Mouse (Mus musculus): ENCODE data around the gene Cryba4. TPM values are rescaled to one million over a fixed set of nuclear protein-coding genes. Genes with fewer than 3 reads are reported as not detected.

The Cryba4 gene
- polyA plus RNA-seq, 2 experiments from 2014 or later = not detected

DNA sequence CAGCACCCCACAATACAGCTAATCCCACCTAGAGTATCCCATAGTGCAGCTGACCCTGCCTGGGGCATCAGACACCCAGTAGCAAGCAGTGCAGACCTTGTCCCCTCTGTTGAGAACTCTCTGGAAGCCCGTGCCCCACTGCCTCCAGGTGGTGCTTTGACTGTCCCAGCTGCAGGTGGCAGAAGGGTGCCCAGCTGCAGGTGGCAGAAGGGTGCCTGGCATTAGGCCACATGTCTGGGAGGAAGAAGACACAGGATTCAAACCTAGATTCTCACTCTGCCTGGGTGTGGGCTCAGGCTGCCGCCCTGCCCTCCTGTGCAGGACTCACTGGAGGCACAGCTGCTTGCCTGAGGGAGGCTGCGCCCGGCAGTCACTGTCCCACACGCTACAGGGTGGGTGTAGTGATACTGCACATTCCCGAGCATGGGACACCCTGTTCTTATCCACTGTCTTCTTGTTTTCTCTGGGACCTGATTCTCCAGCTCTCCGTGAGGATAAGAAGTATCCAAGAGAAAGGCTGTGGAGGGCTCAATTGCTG is 33.3 kb upstream of the Cryba4 start:
- no peak for ATAC-seq

DNA sequence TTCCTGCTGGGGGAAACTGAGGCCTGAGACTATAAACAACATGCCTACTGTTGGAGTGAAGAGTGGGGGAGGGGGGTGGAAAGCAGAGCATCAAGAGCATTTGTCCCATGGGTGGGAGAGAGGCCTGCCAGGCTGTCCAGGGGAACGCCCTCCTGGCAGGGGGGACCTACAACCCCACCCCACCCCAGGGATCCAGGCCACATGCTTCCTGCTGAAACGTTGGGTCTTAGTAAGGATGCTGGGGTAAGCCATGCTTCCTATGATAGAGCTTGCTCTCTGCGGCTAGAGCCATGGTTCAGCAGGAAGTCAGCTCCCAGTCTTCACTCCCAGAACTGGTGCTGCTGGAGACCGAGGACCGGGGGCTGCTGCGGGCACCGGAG is 31.9 kb upstream of the Cryba4 start:
- ATAC-seq = no peak

DNA sequence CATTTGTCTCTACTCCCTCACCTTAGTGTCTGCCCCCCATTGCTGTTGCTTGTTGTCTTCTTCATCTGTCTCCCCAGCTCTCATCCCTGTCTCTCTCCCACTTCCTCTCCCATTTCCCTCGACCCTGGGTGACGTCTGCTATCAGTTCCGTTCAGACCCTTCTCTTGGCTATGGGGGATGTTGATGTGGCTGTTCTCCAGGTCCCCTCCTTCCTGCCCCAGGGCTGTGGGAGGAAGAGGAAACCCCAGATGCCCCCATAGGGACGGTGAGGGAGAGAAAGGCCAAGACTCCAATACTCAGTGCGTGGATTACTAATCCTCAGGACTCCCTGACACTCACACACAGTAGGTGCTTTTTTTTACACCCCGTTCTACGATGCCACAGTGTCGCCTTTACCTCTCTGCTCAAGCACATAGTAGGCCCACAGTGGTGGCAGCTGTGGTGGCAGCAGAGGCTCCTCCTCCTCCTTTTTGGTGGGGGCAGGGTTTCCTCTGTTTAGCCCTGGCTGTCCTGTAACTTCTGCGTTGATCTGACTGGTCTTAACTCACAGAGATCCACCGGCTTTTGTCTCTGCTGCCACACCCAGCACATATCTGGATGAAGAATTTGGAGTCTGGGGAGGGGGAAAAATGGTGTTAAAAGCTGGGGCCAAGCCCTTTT is 31.4 kb upstream of the Cryba4 start:
- no peak for ATAC-seq

DNA sequence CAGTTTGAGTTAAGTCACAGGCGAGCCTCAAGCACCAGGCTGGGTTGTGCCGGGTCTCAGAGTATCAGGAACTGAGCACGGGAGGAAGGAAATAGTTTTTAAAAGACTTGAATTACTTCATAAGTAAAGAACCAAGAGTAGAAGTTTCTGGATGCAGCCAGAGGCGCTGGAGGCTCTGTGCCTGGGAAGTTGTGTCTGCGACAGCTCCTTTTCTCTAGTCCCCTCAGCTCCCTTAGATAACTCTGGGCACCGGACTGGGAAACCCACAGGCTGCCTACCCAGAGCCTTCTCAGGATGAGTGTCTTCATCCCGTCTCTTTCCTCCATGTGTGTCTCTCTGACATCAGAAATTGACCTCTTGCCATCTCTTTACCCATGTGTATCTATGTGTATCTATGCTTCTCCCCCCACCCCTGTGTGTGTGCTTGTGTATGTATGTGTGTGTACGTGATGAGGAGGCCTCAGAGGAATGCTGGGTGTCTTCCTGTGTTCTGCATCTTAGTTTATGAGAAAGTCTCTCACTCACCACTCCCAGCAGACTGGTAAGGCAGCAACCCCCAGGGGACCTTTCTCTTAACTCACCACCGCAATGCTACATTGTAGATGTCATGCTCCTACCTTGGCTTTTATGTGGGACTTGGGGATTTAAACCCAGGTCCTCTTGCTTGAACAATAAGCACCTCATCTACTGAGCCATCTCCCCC is 30.6 kb upstream of the Cryba4 start:
- no peak for ATAC-seq

DNA sequence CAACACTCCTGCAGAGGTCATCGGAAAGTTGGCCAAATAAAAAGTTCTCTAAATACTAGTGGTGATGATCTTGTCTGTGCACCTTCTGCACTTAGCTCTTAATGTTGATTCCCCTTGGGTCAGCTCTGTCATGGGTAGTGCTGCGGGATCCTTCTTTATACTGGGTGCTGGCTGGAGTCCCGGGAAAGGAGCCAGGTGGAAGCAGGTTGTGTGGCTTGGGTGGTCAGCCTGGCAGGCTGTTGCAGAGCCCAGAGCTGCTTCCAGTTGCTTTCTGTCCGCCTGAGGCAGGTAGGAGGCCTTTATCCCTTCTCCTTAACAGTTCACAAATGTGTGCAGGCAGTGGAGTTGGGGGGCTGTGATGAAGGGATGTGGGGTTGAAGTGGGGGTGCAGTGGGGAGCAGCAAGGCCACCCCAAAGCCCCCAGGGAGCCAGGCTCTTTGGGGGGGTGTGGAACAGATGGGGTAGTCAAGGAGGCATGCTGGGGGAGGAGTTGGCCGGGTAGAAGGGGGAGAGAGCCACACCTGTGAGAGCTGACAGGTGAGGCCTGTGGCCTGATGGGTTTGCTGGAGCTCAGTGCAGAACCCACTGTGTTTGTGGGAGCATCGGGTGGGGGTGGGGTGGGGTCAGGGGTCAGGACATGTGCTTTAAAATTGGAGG is 29.9 kb upstream of the Cryba4 start:
- no peak for ATAC-seq

DNA sequence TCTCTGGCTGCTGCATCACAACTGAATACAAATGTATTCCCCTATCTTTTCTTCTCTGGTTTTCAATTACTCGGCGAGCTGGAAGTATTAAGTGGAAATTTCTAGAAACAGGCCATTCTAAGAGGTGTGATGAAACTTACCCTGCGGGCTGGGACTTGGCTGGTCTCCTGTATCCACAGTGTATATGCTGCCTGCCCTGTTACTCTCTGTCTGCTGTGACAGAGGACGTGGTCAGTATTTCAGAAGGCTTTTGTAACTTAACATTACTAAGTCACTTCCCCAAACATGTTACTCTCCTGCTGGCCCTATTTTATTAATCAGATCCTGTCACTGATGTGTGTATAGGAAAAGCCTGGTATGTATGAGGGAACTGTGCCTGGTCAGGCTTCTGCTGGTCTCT is 29.4 kb upstream of the Cryba4 start:
- ATAC-seq = no peak

DNA sequence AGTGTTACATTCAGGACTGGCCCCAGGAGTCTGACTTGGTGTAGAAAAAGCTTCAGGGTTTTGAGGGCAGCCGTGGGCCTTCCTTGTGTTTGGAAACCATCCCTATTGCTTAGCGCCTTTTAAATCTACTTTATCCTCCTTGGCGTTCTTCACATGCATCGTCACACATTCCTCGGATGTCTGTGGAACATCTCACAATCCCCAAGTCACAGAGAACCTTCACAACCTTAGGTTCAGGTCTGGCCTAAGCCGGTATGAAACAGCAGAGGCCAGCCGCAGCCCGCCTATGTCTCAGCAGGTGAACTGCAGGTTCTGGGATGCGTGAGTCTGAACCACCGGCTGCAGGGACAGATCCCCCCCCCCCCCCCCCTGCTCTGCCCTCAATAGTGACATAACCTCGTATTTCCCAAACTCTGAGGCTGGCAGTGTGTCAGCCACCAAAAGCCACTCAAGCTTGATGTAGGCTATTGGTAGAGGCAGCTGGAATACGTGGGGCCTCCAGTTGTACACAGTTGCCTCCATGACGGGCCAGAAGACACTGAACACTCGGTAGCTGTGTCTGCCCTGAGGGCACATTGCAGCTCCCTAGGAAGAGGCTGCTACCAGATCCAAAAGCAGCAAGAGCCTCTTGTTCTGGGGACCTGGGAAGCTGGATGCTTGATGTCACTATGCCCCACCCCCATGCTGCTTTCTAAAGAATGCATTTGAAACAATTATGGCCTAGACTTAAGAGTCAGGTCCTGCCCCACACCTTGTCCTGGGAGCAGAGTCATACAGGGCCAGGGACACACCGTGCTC is 28.7 kb upstream of the Cryba4 start:
- no peak for ATAC-seq

DNA sequence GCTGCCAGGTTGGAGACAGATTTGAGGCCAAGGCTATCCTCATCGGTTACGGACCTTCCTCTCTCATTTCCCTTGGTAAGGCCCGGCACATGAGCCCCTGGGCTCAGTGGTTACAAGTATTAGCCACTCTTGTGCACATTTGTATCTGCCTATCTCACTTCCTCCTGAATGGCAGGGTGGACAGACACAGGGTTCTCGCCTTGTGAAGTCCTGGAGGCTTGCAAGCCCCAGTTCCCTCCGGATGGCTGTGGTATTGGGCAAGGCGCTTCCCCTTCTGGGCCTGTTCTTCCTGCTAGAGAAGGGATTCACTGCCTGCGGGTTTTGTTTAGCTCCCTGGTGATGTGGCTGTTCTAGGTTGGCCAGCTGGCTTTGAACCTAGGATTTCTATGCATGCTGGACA is 27.8 kb upstream of the Cryba4 start:
- no peak for ATAC-seq

DNA sequence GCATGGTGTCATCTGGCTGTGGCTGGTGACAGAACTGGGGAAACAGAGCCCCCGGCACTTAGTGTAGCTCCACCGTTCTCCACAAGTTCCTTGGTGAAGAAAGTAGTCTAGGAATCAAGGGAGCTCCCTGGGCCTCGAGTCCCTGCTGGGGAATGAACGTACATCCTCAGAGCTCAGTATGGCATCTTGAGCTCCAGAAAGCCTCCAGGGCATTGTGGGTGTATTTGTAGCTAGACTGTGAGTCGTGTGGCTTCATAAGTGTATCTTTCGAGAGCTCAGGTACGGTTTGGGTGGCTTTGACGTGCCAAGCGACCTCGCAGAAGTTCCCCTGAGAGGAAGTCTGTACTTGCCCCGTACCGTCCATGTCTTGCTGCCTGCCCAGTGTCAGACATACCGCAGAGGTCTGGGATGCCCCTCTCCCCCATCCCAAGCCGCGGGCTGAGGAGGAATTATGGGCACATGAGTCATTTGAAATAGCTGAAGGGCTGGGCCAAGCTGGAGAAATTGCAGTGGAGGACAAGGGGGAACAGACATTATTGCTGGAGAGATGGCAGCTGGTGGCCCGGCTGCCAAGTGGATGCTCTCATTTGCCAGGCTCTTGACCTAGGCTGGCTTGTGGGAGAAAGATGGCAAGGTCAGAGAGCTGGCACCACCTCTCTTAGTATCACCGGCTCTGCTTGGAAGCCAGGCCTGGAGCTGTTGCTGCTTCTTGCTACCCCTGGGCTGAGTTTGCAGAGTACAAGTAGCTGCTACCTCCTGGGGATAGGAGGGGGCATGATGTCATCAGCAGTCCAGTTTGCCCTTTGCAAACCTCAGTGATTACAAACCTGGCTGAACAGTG is 27.1 kb upstream of the Cryba4 start:
- no peak for ATAC-seq

DNA sequence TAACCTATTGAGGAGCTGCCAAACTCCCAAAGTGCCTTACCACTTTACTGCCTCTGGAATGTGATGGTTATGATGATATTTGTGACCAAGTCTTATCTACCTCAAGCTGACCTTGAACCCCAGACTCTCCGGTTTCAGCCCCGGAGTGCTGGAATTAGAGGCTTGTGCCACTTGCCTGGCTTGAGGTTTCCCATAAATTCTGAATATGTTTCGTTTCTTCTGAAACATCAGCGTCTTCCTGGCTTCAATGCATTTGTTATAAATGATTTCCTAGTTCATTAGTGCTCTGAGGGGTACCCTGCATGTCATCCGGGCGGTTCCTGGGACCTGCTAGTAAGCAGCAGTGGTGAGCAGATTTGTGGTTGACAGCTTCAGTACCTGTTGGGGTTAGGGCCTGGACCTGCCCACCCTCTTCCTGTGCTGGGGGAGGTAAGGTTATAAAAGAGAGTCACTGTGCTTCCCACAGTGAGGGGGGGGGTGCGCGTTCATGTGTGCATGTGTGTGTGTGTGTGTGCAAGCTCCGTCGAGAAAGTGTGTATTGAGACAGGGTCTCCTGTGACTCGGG is 25.7 kb upstream of the Cryba4 start:
- ATAC-seq = no peak

DNA sequence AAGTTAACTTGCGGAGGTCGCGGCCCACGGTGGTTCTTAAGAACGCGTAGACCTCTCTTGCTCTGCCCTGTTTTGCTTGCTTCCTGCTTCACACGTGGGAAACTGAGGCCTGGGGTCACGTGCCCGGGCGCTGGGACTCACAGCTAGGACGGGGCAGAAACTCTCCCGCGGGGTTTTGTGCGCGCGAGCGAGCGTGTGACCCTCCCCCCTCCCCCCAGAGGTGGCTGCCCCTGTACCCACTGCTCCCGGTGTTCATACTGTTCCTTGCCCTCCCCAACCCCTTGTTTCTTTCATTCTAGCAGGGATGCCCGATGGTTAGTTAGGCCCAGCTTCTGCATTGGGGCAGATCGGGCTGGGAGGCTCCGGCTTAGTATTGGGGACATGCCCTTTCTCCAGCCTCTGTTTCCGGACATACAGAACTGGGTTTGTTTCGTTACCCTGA is 24.6 kb upstream of the Cryba4 start:
- peak; percentile 0 for ATAC-seq

DNA sequence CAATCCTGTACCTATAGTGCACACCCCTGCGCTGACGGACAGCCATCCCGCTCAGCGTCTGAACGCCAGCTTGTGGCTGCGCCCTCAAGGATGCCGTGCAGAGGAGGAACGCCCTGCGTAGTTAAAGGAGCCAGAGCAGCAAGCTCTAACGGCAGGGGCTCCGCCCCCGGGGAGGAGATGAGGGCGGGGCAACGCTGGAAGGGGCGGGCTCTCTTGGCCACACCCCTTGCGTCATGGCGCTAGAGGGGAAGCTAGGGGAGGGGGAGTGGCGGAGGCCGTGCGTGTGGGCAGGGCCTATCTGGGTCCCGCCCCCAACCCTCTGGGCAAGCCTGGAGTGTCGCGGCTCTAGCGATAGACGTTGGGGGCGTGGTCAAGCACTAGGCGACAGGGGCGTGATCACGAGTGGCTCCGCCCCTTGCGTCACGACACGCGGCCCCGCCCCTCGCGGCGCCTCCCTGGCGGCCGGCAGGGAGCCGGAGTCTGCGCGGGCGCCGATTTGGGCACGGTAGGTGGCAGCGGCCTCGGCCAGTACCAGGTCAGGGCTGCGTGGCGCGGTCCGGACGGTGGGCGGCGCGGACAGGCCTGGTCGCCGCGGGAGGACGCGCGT is 24.1 kb upstream of the Cryba4 start, which contains the start of gene Tpst2:
Tpst2 (plus strand) TSS at position 425 of the 607 bp plus-strand sequence.
- peak; percentile 59 for ATAC-seq

DNA sequence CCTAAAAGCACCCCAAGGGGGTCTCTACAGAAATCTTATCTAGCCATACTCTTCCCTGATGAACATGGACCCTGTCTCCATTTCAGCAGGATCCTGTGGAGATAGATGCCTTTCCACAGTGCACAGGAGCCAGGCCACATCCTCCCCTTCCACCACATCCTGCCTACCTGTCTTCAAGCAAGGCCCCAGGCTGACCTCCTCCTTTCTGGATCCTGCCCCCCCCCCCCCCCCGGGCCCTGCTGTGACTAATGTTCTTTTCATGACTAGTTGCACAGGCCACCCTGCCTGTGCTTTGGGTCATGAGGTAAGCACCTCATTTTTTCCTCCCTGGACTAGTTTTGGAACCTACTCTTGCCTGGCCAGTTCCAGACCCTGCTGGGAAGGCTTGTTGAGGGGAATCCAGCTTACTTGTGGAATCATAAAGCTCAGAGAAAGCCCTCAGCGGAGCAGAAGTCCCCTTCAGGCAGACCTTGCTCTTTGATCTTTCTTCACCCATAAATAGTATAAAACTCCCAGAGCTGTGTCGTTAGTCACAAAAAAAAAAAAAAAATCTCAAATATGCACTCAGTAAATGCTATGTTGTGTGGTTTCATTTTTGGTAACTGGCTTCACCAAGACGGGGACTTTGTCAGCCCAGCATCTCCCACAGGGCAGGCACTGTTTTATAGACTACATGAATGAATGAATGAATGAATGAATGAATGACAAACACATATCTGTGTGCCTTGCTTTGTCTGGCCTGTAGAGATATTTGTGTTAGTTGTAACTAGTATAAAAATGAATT is 22.9 kb upstream of the Cryba4 start:
- ATAC-seq = peak; percentile 8

DNA sequence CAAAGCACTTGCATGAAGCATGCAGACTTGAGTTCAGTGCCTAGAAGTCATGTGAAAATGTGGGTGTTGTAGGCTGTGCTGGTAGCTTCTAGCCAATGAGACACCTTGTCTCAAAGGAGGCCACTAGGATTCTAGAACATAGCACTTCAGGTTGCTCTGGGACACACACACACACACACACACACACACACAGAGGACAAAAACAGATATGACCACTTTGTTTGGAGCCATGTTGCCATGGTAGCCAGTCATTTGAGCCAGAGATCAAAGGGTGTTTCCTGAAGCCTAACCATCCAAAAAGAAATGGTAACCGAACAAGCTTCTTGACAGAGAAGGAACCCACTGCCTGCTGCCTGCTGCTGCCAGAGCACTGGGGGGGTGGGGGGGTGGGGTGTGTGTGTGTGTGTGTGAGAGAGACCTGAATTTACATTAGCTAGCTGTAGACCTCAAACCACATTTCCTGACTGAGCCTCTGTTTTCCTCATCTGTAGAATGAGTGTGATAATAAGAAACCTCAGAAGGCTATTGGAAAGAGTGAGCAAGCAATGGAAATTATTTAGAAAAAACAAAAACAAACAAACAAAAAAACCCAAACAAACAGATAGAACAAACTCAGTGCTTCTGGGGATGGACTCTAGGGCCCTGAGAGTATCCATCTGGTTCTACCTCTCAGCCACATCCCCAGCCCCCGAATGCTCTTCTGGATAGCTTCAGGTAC is 21.6 kb upstream of the Cryba4 start:
- ATAC-seq = peak; percentile 12

DNA sequence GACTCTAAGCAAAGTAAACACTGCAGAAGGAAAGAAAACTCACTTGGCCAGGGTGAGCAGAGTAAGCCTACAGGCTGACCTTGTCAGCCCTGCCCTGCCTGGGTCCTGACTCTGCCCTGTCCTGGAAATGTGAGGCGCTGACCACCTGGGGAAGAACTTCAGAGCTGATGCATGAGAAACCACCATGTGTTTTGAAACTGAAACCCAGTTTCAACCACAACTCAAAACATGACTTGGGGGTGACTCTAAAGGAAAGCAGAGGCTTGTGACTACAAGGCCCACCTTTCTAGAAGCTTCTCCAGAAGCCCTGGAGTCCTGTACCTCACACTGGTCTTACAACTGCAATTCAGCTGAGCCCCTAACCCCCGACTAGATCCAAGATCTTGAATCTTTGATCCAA is 20.6 kb upstream of the Cryba4 start:
- ATAC-seq = no peak

DNA sequence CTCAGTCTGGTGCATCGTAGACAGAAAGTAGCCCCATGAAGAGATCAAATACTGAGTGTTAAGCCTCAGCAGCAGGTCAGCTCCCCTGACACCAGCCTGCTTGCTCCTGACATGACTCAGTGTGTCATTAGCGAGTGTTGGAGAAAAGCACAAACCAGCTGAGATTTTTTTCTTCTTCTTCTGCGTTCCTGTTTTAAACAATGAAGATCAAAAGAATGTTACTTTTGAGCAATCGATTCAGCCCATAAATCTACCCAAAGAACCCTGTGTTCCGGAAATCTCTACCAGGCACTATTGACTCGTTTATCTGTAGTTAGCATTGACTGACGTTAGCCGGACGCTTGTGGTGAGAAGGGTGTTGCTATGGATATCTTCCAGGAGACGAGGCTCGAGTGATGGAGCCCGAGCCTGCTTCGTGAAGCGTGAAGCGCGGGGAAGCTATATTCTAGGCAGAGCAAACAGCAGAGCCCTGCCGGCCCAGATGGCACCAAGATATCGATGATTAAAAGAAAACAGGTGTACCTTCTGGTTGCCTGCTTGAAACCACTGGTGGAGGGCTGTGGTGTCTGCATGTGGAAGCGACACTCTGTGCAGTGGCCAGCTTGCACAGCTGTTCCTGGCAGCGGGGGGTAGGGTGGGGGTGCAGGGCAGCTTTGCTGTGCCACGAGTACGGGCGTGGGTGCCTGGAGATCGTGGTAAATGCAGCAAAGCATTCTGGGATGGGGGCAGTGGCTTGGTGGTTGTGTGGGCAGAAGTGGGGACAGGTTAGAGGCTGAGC is 18.6 kb upstream of the Cryba4 start:
- ATAC-seq = peak; percentile 47

DNA sequence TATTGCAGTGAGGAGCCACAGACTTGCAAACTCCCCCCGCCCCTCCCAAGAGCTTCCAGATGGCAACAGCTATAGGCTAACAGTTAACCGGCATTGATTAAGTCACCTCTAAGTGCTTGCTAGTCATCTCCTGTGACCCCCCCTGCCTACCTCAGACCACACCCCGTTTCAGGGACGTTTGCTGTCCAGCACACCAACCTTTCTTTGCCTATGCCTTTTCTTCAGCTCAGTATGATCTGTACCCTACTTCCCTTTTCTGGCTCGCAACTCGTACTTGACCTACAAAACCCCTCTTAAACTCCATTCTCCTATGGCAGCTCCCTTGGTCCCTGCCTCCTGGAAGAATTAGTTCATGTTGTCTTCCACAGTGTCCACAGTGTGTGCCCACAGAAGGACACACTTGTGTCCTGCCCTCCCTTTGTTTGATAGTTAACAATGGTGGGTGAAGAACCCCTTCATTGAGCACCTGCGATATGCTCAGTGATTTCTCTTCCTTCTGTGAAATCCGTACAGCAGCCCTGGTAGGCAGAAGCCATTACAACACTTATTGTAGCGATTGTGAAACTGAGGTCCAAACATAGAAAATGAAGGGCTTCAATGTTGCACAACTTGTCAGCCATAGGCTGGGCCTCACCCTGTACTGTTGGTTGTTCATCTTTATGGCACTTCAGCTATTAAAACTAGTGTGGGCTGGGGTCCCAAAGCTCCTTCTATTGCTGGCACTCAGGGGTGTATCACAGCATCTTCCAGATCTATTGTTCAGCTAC is 13.9 kb upstream of the Cryba4 start:
- ATAC-seq = no peak

DNA sequence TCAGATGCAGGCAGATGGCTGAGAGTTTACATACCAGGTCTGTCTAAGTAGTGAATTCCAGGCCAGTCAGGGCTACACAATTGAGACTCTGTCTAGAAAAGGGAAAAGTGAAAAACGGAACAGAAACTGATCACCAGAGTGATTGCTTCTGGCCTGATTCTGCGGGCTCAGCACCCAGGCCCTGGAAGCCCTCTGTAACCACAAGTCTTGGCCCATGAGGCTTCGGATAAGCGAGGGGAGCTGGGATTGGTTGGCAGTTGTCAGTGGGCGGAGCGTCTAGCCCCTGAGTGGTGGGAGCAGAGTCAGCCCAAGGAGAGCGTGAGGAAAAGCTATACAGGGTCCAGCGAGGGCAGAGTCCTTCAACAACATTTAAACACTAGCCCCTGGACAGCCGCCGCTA is 13.2 kb upstream of the Cryba4 start:
- no peak for ATAC-seq

Measured in activated CD4-positive, CD25-positive, alpha-beta regulatory T cell, adult 4 months (primary cell).